ENCODE assay signal across 10 mouse cellular contexts in genomic region chr2:156406987-156407386, GRCm38 (mm10). TPM values are rescaled to one million over a fixed set of nuclear protein-coding genes. Genes with fewer than 3 reads are reported as not detected.
DNase-seq lines count a peak whose midpoint lies in the region; ATAC-seq and TF ChIP-seq lines count a peak whose summit lies in the region.
"Had no signal": no experiment of that assay in that cellular context is flagged by ENCODE, and none has a peak within 500 bp of the region (broad histone marks: within the 10 kb centered on the region; RNA-seq: fewer than 3 reads in every experiment).

No protein-coding gene starts in this region.

- no peak for TF ChIP-seq CTCF in midbrain, postnatal 0 days (IDR thresholded peaks at IDR 0.05)

- H3K36me3 ChIP-seq in lung, embryonic 15.5 days, result no peaks in the 10 kb centered on the region
- H3K36me3 ChIP-seq in hindbrain, embryonic 12.5 days, result no peaks in the 10 kb centered on the region
- H3K36me3 ChIP-seq in midbrain, postnatal 0 days (ENCODE audit: insufficient read depth, low read length), result no peaks in the 10 kb centered on the region

- no peak overlapping the region for H3K4me3 ChIP-seq in lung, embryonic 15.5 days
- no peak overlapping the region for H3K4me3 ChIP-seq in hindbrain, embryonic 12.5 days
- no peak overlapping the region for H3K4me3 ChIP-seq in midbrain, postnatal 0 days (ENCODE audit: low read depth, low read length)

- peak; percentile 23; the same call in 1 of the 2 replicates for ATAC-seq in lung, embryonic 15.5 days (ENCODE audit: borderline replicate concordance, extremely low read depth, low FRiP score, low TSS enrichment)
- ATAC-seq in hindbrain, embryonic 12.5 days (ENCODE audit: low FRiP score), result no peak
- no peak for ATAC-seq in midbrain, postnatal 0 days (ENCODE audit: low FRiP score)
- no peak for ATAC-seq in granulocyte monocyte progenitor cell, adult 5-6 weeks (replicated peaks; ENCODE audit: poor library complexity, severe bottlenecking)
- ATAC-seq: lung, postnatal 0 days had no signal

- H3K4me2 ChIP-seq in lung, embryonic 15.5 days, result no peak overlapping the region
- H3K4me2 ChIP-seq in hindbrain, embryonic 12.5 days (replicated peaks), result no peak overlapping the region
- no peak overlapping the region for H3K4me2 ChIP-seq in midbrain, postnatal 0 days (ENCODE audit: low read depth, low read length, poor library complexity, severe bottlenecking)

- no peaks in the 10 kb centered on the region for H3K9me3 ChIP-seq in lung, embryonic 15.5 days
- H3K9me3 ChIP-seq in hindbrain, embryonic 12.5 days (replicated peaks), result no peaks in the 10 kb centered on the region
- H3K9me3 ChIP-seq in midbrain, postnatal 0 days (ENCODE audit: low read length), result no peaks in the 10 kb centered on the region

- 11% methylated on average over 3 of the region's 3 CpGs for WGBS in lung, embryonic 15.5 days
- WGBS in hindbrain, embryonic 12.5 days, result 8% methylated on average over 3 of the region's 3 CpGs
- 9% methylated on average over 3 of the region's 3 CpGs for WGBS in midbrain, postnatal 0 days

- H3K27ac ChIP-seq in lung, embryonic 15.5 days, result peak overlapping the region; percentile 50; the same call in 1 of the 2 replicates
- peak overlapping the region; percentile 62 for H3K27ac ChIP-seq in hindbrain, embryonic 12.5 days
- H3K27ac ChIP-seq in midbrain, postnatal 0 days (ENCODE audit: low read depth, low read length), result no peak overlapping the region

- no peak for DNase-seq in lung, postnatal 14 days
- DNase-seq in embryo, embryonic 11 days, result peak; percentile 53
- no peak for DNase-seq in midbrain, postnatal 0 days (ENCODE audit: low spot score)
- no peak for DNase-seq in thymus, adult 18-20 months
- DNase-seq: cerebellum, adult 8-10 months; thymus, postnatal 36 days had no signal

- H3K4me1 ChIP-seq in lung, embryonic 15.5 days, result peaks cover 3% of the 10 kb centered on the region
- peaks cover 18% of the 10 kb centered on the region for H3K4me1 ChIP-seq in hindbrain, embryonic 12.5 days
- H3K4me1 ChIP-seq in midbrain, postnatal 0 days (ENCODE audit: insufficient read depth, low read length), result peaks cover 6% of the 10 kb centered on the region; the same call in 1 of the 2 replicates

- H3K27me3 ChIP-seq in lung, embryonic 15.5 days, result no peaks in the 10 kb centered on the region
- no peaks in the 10 kb centered on the region; the same call in 1 of the 2 replicates for H3K27me3 ChIP-seq in hindbrain, embryonic 12.5 days
- no peaks in the 10 kb centered on the region for H3K27me3 ChIP-seq in midbrain, postnatal 0 days (ENCODE audit: insufficient read depth, low read length)

- no peak overlapping the region for H3K9ac ChIP-seq in lung, embryonic 15.5 days
- no peak overlapping the region for H3K9ac ChIP-seq in hindbrain, embryonic 12.5 days
- 0 out of 2 replicates have a peak overlapping the region, but pooled peaks have one; percentile 29 for H3K9ac ChIP-seq in midbrain, postnatal 0 days (replicated peaks; ENCODE audit: low read length, poor library complexity, severe bottlenecking)

RNA-seq across cellular contexts. Expression of gene Epb41l1, which starts 13.7 kb away (rescaled TPM):
- polyA plus RNA-seq in lung, embryonic 15.5 days (2015; fragmentation: Nextera tagmentation; extraction: Ambion mirVana), result 1.6 and 2.8 TPM in 2 replicates
- polyA plus RNA-seq in hindbrain, embryonic 12.5 days (2016; fragmentation: Nextera tagmentation; extraction: Ambion mirVana), result 6.1 and 7.1 TPM in 2 replicates
- 261 and 263 TPM in 2 replicates for total RNA-seq in midbrain, postnatal 0 days (2014; rRNA removed)
- 12.7 and 12.9 TPM in 2 replicates for polyA plus RNA-seq in midbrain, postnatal 0 days (2015; fragmentation: Nextera tagmentation; extraction: Ambion mirVana)
- 1.0 TPM in 1 of 2 replicates, not detected in the other for total RNA-seq in granulocyte monocyte progenitor cell, adult 5-6 weeks (2014; fragmentation: Nextera tagmentation)
- 0.34 TPM in 1 of 2 replicates, not detected in the other for total RNA-seq in granulocyte monocyte progenitor cell, adult 5-6 weeks (2017)
